Mouse (Mus musculus) thymus, adult 2 months (tissue): Measurements from ENCODE around the gene Ppara.

Experiments used
- CTCF ChIP-seq: fragments of 200-500 bp; IDR thresholded peaks from 2 replicates; pipeline ENCODE4 v1.5.1; 2012; ENCODE audit warnings: mild to moderate bottlenecking, control low read depth, low read length, moderate library complexity, borderline replicate concordance; ENCODE audit not compliant: control insufficient read depth, poor library complexity, insufficient read depth; ENCODE audit errors: extremely low read depth
- POLR2A ChIP-seq: fragments of 200-500 bp; IDR thresholded peaks from 2 replicates; pipeline ENCODE4 v1.6.1; 2012; ENCODE audit warnings: mild to moderate bottlenecking, low read length, control low read depth, moderate library complexity; ENCODE audit not compliant: control insufficient read depth, poor library complexity, insufficient read depth; ENCODE audit errors: extremely low read depth

DNA sequence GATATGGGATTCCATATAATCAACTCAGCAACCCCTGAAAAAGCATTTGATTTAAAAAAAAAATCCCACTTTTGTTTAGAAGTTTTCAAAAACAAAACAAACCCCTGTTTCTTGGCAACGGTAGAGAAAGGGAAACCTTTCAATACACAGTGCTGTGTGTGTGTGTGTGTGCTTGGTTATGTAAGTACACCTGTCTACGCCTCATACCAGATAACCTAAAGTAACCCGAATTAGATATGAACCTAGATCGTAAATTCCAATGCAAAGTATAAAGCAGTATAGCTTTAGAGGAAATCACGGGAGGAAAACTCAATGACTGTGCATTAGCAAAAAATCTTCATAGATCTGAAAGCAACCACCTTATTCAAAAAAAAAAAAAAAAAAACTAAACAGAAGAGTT lies 31.9 kb downstream of the Ppara start:
- TF ChIP-seq POLR2A (no peak), CTCF (no peak)
